Mouse (Mus musculus) midbrain, embryonic 13.5 days (tissue): Measurements from ENCODE around the gene Gse1. TPM values are rescaled to one million over a fixed set of nuclear protein-coding genes. Genes with fewer than 3 reads are reported as not detected.

Source experiments
- ATAC-seq: fragments of 200-750 bp; cut with Nextera tagmentation; 2 replicates; pipeline ENCODE4 v1.8.0; 2017; ENCODE audit warnings: mild to moderate bottlenecking, moderate TSS enrichment, moderate library complexity
- H3K27ac ChIP-seq: fragments of 300-500 bp; sonication (generic); 2 replicates; pipeline ENCODE4 v1.5.1; 2015; ENCODE audit warnings: inconsistent platforms, mild to moderate bottlenecking, moderate library complexity
- H3K27me3 ChIP-seq: fragments of 300-500 bp; sonication (generic); 2 replicates; pipeline ENCODE4 v1.6.1; 2015; ENCODE audit warnings: mild to moderate bottlenecking, inconsistent platforms
- H3K36me3 ChIP-seq: fragments of 300-500 bp; sonication (generic); 2 replicates; pipeline ENCODE4 v1.6.1; 2015; ENCODE audit warnings: mild to moderate bottlenecking, inconsistent platforms
- H3K4me1 ChIP-seq: fragments of 300-500 bp; sonication (generic); replicated peaks from 2 replicates; pipeline ENCODE4 v1.6.1; 2015; ENCODE audit warnings: inconsistent platforms
- H3K4me2 ChIP-seq: fragments of 300-500 bp; sonication (generic); replicated peaks from 2 replicates; pipeline ENCODE4 v1.6.1; 2015; ENCODE audit warnings: moderate library complexity, mild to moderate bottlenecking, inconsistent platforms
- H3K4me3 ChIP-seq: fragments of 300-500 bp; sonication (generic); replicated peaks from 2 replicates; pipeline ENCODE4 v1.5.1; 2015; ENCODE audit warnings: mild to moderate bottlenecking, inconsistent platforms
- H3K9ac ChIP-seq: fragments of 300-500 bp; sonication (generic); replicated peaks from 2 replicates; pipeline ENCODE4 v1.6.1; 2015; ENCODE audit warnings: mild to moderate bottlenecking, inconsistent platforms
- H3K9me3 ChIP-seq: fragments of 300-500 bp; sonication (generic); 2 replicates; pipeline ENCODE4 v1.6.1; 2016; ENCODE audit warnings: mild to moderate bottlenecking, inconsistent platforms
- WGBS: fragments of 180-500 bp; shearing (Covaris S2); methylation state at CpG from one replicate; pipeline ENCODE4 v1.1.7; 2015; 5-methylcytosine and 5-hydroxymethylcytosine counted together
- polyA plus RNA-seq: library from polyadenylated mRNA; unstranded; fragments of >200 nt; fragmentation: Nextera tagmentation; extraction: Ambion mirVana; gene quantifications from 2 replicates; pipeline ENCODE4 v1.2.1, GENCODE M21; 2015

Gse1 gene
- polyA plus RNA-seq, 1 experiment from 2014 or later, result 22.5 TPM

DNA sequence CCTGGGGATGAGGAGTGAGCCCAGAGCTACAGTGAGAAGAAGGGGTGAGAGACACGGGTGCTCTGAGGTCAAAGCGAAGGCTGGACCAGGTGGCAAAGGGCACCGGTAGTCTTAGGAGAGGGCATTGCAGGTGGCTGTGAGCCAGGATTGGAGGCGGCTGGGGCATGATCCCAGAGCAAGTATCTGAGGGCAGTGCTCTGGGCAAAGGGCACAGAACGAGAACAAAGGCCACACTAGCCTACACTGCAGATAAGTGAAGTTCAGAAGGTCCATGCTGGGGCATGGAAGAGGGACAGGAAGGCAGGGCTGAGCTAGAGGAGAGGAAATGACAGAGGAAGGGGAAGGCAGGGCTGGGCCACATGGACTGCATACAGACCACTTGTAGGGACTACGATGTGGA, 213.4 kb downstream of the Gse1 start:
- H3K9ac ChIP-seq, result 0 out of 2 replicates have a peak overlapping the region, but pooled peaks have one; percentile 16
- H3K9me3 ChIP-seq, result no peaks in the 10 kb centered on the region
- no peak overlapping the region for H3K4me2 ChIP-seq
- no peaks in the 10 kb centered on the region for H3K36me3 ChIP-seq
- WGBS, result 84% methylated on average over 6 of the region's 6 CpGs
- peaks cover 11% of the 10 kb centered on the region; the same call in 1 of the 2 replicates for H3K27me3 ChIP-seq
- peaks cover 67% of the 10 kb centered on the region for H3K4me1 ChIP-seq
- ATAC-seq, result no peak
- no peak overlapping the region for H3K4me3 ChIP-seq
- no peak overlapping the region for H3K27ac ChIP-seq

DNA sequence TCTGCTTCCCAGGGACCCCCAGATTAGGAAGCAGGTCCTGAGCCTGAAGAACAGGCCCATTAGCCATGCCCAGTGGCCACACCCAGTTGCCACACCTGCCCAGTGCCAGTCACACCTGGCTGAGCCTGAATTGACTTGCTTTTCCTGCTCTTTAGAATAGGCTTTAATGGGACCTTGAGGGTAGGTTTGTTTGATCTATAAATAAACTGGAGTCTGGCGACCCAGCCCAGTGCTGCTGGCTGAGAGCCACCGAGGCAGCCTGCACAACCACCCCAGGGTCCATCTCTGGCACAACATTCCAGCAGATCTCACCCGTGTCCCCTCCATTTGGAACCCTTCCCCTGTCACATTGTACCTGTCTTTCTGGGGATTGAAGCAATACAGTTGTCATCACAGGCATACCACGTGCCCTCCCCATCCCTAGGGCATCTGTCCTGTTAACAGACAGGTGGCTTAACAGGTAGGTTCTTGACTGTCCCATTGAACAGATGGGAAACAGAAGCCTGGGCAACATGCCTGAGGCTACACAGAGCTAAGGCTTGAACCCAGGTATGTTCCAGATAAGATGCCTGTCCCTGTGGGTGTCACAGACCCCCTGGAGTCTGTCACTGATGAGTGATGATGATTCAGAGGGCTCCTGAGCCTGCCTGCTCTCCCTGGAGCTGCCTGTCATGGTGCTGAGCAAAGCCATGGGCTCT, 214.2 kb downstream of the Gse1 start:
- H3K36me3 ChIP-seq, result no peaks in the 10 kb centered on the region
- ATAC-seq, result no peak
- H3K27me3 ChIP-seq, result peaks cover 9% of the 10 kb centered on the region; the same call in 1 of the 2 replicates
- H3K4me3 ChIP-seq, result no peak overlapping the region
- no peaks in the 10 kb centered on the region for H3K9me3 ChIP-seq
- no peak overlapping the region for H3K4me2 ChIP-seq
- H3K27ac ChIP-seq, result no peak overlapping the region
- 60% methylated on average over 4 of the region's 4 CpGs for WGBS
- no peak overlapping the region for H3K9ac ChIP-seq
- peaks cover 60% of the 10 kb centered on the region for H3K4me1 ChIP-seq

DNA sequence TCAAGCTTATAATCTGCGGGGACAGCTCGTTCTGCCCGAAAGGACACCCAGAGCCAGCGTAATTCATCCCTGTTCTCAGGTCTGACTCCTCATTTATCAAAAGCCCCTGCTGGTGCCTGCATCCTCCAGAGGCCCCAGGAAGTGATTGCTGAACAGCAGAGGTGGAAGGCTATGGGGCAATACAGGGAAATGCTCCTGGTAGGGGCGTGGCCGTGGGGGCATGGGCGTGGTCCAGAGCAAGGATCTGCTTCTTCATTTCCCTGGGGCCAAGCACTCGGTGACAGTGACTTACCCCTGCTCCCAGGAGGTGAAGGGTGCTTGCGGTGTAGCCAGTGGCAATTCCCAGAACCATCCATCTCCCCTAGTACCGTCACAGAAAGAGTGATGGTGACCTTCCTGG, 217.0 kb downstream of the Gse1 start:
- ATAC-seq, result no peak
- Histone ChIP-seq H3K4me3 (no peak overlapping the region), H3K9ac (no peak overlapping the region), H3K9me3 (no peaks in the 10 kb centered on the region), H3K27me3 (peaks cover 9% of the 10 kb centered on the region; the same call in 1 of the 2 replicates), H3K4me1 (peaks cover 60% of the 10 kb centered on the region), H3K27ac (no peak overlapping the region), H3K4me2 (no peak overlapping the region), H3K36me3 (no peaks in the 10 kb centered on the region)
- WGBS, result 63% methylated on average over 10 of the region's 10 CpGs

DNA sequence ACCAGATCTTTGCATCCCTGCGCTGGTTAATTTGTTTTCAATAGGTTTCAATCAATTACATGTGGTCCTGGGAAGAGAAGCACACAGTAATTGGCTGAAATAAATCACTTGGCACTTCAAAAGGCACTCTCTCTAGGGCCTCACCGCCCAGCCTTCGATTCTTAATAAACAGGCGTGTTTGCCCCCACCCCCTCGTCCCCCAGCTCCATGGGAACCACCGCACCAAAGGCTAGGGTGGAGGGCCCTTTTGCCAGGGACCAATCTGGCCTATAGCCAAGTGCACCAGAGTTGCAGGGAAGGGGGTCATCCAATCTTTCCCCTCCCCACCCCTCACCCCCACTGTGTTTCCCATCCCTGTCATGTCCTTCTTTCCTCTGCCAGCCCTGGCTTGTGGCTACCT, 219.9 kb downstream of the Gse1 start:
- Histone ChIP-seq H3K4me2 (no peak overlapping the region), H3K9ac (no peak overlapping the region), H3K27me3 (no peaks in the 10 kb centered on the region), H3K4me1 (peaks cover 42% of the 10 kb centered on the region), H3K9me3 (no peaks in the 10 kb centered on the region), H3K36me3 (no peaks in the 10 kb centered on the region), H3K4me3 (no peak overlapping the region), H3K27ac (peak overlapping the region; percentile 44)
- 18% methylated on average over 6 of the region's 6 CpGs for WGBS
- peak; percentile 41; the same call in 1 of the 2 replicates for ATAC-seq

DNA sequence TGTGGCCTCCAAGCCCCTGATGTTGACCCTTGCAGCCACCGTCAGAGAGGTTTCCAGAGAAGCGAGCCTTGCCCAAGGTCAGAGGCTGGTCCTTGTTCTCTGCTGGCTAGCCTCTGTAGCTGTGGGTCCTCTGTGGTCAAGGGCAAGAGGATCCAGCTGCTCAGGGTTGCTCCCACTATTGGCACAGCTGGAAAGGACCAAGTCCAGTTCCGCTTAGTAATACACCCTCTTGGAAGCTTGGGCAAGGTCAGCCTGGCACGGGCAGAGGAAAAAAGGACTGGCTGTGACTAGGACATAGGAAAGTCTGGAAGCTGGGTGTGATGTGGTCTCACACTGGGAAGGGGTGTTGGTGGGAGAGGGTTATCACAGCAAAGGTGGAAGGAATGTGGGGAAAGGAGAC, 220.9 kb downstream of the Gse1 start:
- Histone ChIP-seq H3K4me2 (no peak overlapping the region), H3K4me1 (peaks cover 48% of the 10 kb centered on the region), H3K27me3 (no peaks in the 10 kb centered on the region), H3K4me3 (no peak overlapping the region), H3K9me3 (no peaks in the 10 kb centered on the region), H3K27ac (peak overlapping the region; percentile 74; the same call in 1 of the 2 replicates), H3K9ac (no peak overlapping the region), H3K36me3 (no peaks in the 10 kb centered on the region)
- WGBS, result 88% methylated on average over 4 of the region's 4 CpGs
- ATAC-seq, result no peak

DNA sequence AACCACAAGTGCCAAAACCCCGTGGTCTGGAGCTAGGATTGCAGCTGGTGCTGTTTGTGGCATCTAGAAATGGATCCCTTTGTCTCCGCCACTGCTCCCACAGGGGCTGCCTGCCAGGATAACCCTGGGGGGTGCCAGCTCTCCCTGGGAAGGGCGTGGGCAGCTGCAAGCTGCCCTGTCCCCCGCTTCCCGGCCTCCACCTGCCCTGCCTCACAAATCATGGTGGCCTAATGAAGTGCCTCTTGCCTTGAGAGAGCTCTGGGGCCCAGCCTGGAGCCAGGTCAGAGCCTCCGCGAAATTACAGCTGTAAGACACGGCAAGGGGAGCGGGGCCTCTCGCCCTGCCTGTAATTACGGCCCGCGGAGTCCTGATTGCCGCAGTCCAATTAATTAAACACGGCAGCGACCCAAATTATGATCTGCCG, 221.4 kb downstream of the Gse1 start:
- WGBS, result 14% methylated on average over 17 of the region's 17 CpGs
- peak overlapping the region; percentile 39; the same call in 1 of the 2 replicates for H3K9ac ChIP-seq

DNA sequence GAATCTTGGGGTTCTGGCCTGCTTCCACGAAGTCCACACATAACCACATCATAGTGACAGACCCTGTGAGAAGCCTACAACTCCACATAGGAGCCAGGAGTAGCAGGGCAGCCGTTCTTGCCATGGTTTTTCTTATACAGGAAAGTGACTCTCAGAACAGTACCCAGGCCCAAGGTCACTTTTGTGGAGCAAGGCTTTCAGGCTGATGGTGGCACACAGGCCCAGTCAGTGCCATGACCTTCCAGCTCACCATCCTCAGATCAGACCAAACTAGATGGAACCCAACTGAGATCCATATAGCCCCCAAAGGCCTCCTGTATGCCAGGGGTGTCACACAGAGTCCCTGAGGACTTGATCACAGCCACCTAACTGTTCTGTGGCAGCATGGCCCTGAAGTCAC, 223.9 kb downstream of the Gse1 start:
- H3K36me3 ChIP-seq, result no peaks in the 10 kb centered on the region
- no peak overlapping the region for H3K4me2 ChIP-seq
- no peak overlapping the region for H3K9ac ChIP-seq
- ATAC-seq, result no peak
- no peak overlapping the region for H3K4me3 ChIP-seq
- H3K27ac ChIP-seq, result no peak overlapping the region
- H3K4me1 ChIP-seq, result peaks cover 70% of the 10 kb centered on the region
- H3K9me3 ChIP-seq, result no peaks in the 10 kb centered on the region
- H3K27me3 ChIP-seq, result no peaks in the 10 kb centered on the region
- WGBS, result 81% methylated on average over 2 of the region's 2 CpGs

More for the DNA sequence above, 221.4 kb downstream of the Gse1 start:
- H3K27ac ChIP-seq, result peak overlapping the region; percentile 74
- H3K36me3 ChIP-seq, result no peaks in the 10 kb centered on the region
- H3K4me1 ChIP-seq, result peaks cover 53% of the 10 kb centered on the region
- ATAC-seq, result 0 out of 2 replicates have a peak, but pooled peaks have one; percentile 32
- no peak overlapping the region for H3K4me3 ChIP-seq
- no peak overlapping the region for H3K4me2 ChIP-seq
- no peaks in the 10 kb centered on the region for H3K27me3 ChIP-seq
- no peaks in the 10 kb centered on the region for H3K9me3 ChIP-seq

DNA sequence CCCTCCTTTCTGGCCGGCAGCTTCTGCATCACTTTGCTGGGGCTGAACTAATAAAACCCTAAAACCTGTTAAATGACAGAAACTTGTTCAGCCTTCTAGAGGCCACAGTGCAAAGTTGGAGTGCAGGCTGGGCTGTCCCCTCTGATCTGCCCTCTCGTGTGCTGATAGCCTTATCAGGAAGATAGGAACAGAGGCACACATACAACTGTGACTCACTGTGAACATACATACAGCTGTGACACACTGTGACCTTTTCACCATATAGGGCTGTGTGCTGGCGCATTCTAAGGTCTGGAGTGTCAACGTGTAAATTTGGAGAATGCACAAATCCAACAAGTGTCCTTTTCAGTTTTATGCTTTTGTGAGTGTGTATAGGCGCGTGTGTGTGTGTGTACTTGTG, 226.1 kb downstream of the Gse1 start:
- H3K9ac ChIP-seq, result no peak overlapping the region
- H3K27me3 ChIP-seq, result no peaks in the 10 kb centered on the region
- no peaks in the 10 kb centered on the region for H3K9me3 ChIP-seq
- H3K36me3 ChIP-seq, result no peaks in the 10 kb centered on the region
- no peak overlapping the region for H3K4me3 ChIP-seq
- no peak overlapping the region for H3K27ac ChIP-seq
- no peak for ATAC-seq
- H3K4me1 ChIP-seq, result peaks cover 66% of the 10 kb centered on the region
- no peak overlapping the region for H3K4me2 ChIP-seq
- 88% methylated on average over 6 of the region's 6 CpGs for WGBS

DNA sequence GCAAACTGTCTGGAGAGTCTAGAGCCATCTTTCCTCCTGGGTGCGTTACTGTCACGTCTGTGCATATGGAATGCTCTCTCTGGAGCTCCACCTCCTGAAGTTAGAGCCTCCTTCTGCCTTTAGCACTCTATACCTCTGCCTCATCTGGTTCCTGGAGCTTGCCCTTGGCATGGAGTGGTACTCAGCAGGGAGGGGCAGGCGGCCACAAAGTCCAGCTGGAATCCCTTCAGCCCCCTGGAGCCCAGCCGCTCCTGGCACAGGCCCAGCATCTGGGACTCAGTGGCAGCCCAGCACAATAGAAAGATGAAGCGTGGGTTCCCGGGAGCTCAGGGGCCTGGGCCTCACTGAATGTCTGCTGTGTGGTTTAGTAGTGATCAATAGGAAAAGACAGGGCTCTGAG, 232.1 kb downstream of the Gse1 start:
- Histone ChIP-seq H3K9ac (peak overlapping the region; percentile 46; the same call in 1 of the 2 replicates), H3K4me1 (peaks cover 79% of the 10 kb centered on the region), H3K27me3 (no peaks in the 10 kb centered on the region), H3K27ac (peak overlapping the region; percentile 77), H3K4me2 (0 out of 2 replicates have a peak overlapping the region, but pooled peaks have one; percentile 1), H3K4me3 (no peak overlapping the region), H3K9me3 (no peaks in the 10 kb centered on the region), H3K36me3 (no peaks in the 10 kb centered on the region)
- ATAC-seq, result peak; percentile 31
- WGBS, result 19% methylated on average over 6 of the region's 6 CpGs

DNA sequence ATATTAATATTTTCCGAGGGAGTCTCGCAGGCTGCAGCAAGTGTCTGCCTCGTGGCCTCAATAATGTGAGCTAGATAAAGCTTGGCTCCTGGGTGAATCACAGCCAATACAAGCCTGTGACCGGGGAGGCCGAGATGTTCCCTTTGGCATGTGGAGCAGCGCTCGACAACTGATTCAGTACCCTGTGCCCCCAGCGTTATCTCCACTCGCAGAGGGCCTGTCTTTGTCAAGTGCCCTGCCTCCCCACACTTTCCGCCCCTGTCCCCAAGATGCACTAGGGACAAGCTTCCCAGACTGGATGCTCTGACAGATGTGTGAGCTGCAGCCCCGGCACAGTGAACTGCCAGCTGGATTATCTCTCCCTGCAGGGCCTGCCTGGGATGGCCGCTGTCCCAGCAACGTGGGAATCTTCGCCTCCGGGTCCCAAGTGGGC, 233.9 kb downstream of the Gse1 start:
- ATAC-seq, result peak; percentile 38
- Histone ChIP-seq H3K9me3 (no peaks in the 10 kb centered on the region), H3K4me1 (peaks cover 80% of the 10 kb centered on the region), H3K27me3 (peaks cover 4% of the 10 kb centered on the region; the same call in 1 of the 2 replicates), H3K27ac (peak overlapping the region; percentile 77), H3K4me3 (no peak overlapping the region), H3K9ac (peak overlapping the region; percentile 1; the same call in 1 of the 2 replicates), H3K36me3 (no peaks in the 10 kb centered on the region), H3K4me2 (no peak overlapping the region)
- 17% methylated on average over 15 of the region's 15 CpGs for WGBS

DNA sequence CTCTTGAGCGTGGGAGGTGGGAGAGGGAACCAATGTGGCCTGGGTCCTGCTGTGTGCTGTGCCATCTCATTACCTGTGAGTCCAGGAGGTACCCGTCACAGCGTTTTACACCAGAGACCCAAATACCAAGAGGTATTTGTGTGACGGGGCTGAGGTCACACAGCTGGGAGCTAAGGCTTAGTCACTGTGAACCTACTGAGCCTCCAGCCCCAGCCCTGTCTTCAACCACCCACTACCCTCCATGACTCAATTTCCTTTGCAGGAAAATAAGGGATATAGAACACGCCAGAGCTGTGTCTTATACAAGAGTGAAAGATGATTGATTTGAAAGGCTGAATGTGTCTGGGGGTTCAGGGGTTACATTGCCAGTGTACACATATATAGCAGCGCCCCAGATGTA, 234.4 kb downstream of the Gse1 start:
- Histone ChIP-seq H3K4me1 (peaks cover 83% of the 10 kb centered on the region), H3K27ac (peak overlapping the region; percentile 77), H3K36me3 (no peaks in the 10 kb centered on the region), H3K4me2 (no peak overlapping the region), H3K9me3 (no peaks in the 10 kb centered on the region), H3K4me3 (no peak overlapping the region), H3K9ac (peak overlapping the region; percentile 1; the same call in 1 of the 2 replicates), H3K27me3 (peaks cover 5% of the 10 kb centered on the region; the same call in 1 of the 2 replicates)
- 71% methylated on average over 6 of the region's 6 CpGs for WGBS
- no peak; the same call in 1 of the 2 replicates for ATAC-seq

DNA sequence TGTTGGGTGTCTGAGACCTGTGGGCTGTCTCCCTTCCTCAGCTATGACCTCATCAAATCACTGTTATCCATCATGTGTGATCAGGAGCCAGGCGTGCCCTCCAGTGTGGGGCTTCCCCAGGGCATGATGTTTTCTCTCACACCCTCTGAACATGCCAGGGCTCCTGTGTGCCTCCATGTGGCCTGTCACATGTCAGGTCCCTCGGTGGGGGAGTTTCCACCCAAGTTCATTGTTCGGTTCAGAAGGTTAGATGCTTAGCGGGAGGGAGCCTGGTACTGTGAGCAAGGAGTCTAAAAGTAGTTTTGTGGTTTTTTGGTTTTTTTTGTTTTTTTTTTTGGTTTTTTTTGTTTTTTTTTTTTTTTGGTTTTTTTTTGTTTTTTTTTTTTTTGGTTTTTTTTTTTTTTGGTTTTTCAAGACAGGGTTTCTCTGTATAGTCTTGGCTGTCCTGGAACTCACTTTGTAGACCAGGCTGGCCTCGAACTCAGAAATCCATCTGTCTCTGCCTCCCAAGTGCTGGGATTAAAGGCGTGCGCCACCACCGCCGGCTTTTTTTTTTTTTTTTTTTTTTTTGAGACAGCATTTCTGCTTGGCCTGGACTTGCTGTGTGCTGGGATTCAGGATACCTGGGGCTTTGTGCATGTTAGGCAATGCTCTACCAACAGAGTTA, 235.8 kb downstream of the Gse1 start:
- H3K27me3 ChIP-seq, result peaks cover 5% of the 10 kb centered on the region; the same call in 1 of the 2 replicates
- no peak overlapping the region for H3K4me3 ChIP-seq
- no peak overlapping the region for H3K9ac ChIP-seq
- H3K4me1 ChIP-seq, result peaks cover 81% of the 10 kb centered on the region
- H3K9me3 ChIP-seq, result no peaks in the 10 kb centered on the region
- 95% methylated on average over 9 of the region's 9 CpGs for WGBS
- no peaks in the 10 kb centered on the region for H3K36me3 ChIP-seq
- no peak overlapping the region for H3K4me2 ChIP-seq
- no peak for ATAC-seq
- H3K27ac ChIP-seq, result no peak overlapping the region
